Mouse (Mus musculus) ovary, postnatal 36 days (tissue): ENCODE results near the gene Kdm1b.

Experiments
- DNase-seq: peaks from one replicate; pipeline ENCODE4 v3.0.0; 2022; ENCODE audit warnings: low spot score, mixed read lengths

Gene Kdm1b

DNA sequence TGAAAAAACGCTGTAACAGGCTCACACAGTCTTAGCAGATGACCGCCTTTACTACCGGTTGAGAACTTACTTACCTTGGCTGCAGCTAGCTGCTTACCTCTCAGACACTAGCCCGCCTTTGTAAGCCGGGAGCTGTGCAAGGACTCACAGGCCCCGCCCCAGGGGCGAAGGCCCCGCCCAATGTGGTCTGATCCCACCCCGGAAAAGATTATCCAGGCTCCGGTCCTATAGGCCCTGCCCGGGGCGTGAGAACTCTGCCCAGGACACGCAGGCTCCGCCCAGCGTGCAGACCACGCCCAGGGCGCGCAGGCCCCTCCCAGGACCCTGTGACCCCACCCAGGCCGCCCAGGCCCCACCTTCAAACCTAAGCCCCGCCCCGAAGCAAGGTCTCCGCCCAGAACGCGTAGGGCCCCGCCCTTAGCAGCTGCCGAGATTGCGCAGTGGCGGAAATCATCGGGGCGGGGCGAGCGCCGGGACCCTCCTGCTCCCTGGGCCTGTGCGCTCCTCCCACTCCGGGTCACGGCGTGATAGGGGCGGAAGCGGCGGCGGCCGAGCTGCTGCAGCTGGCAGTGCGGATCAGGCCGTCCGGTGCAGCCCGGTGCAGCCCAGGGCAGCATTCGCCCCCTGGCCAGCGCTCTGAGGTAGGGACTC is at the start of gene Kdm1b:
TSS of gene Kdm1b (plus strand) at position 470 of the 651 bp plus-strand sequence.
- peak; percentile 100 for DNase-seq

GRCm38 (mm10) chr13:46997355-46997754 is 45.9 kb upstream of the Kdm1b start:
- no peak for DNase-seq

DNA sequence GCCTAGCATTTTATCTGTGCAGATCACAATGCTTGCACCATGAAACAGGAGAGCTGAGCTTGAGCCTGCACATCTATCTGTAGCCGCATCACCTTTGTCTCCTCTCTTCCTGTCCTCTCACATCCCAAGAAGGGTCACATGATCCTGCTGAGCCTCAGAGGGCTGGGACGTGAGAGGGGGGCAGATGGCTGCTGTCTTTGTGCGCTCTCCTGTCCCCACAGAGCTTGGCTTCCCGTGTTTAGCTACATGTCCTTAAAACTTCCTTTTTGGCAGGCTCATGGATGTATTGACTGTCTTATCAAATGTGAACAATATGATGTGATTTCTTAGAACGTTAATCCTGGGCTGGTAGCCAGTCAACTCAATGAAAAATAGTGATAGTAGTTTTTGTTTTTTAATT is 43.8 kb upstream of the Kdm1b start:
- no peak for DNase-seq

GRCm38 (mm10) chr13:47001590-47001989 is 41.7 kb upstream of the Kdm1b start:
- DNase-seq, result no peak

- DNase-seq, result no peak
These were observed 29.6 kb upstream of the Kdm1b start for GRCm38 (mm10) chr13:47013740-47014139.

DNA sequence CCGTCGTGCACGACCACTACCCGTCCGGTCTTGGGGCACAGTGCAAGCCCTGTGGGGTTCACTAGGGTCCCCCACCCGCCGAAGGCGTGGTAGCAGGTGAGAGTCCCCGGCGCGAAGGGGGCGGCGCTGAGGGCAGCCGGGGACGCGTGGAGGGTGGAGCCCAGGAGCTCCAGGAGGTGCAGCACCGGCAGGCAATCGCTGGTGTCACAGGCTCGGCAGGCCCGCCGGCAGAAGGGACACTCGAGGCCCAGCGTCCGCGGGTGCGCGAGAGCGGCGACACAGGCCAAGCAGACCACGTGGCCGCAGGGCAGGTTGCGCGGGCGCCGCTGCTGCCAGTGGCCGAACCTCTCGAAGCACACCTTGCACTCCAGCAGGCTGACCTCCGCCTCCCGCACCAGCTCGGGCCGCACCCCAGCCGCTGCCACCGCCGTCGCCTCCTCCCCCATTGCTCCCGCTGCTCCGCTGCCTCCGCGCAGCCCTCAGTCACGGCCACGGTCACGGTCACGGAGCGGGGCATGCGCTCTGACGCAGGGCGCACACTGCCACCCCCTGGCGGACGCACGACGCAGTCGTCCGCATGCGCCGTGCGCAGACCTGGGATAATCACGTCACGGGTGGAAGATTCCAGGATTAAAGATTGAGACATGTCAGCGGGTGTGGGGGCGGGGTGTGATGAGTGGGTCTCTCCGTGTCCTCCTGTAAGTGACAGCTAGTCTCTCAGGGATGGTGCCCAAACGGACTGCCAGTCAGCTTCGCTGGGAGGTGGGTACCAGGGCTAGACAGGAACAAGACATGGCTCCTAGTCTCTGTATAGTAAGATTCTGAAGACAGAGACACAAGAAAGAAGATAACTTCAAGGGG is 28.7 kb upstream of the Kdm1b start, which contains the start of gene Nhlrc1:
TSS of gene Nhlrc1 (minus strand) at position 517 of the 861 bp plus-strand sequence.
- peak; percentile 78 for DNase-seq

DNA sequence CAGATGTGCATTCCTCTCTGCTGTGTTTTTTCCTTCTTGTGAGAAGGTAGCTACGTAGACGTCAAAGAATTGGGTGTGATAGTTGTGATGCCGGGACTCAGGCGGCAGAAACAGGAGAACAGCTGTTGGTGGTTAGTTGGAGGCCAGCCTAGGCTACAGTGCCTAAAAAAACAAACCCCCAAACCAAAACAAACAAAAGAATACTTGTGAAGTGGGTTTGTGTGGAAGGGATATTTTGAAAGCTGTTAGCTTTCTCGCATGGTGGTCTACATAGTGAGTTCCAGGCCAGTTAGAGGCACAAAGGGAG is 28.2 kb upstream of the Kdm1b start:
- DNase-seq, result no peak

DNA sequence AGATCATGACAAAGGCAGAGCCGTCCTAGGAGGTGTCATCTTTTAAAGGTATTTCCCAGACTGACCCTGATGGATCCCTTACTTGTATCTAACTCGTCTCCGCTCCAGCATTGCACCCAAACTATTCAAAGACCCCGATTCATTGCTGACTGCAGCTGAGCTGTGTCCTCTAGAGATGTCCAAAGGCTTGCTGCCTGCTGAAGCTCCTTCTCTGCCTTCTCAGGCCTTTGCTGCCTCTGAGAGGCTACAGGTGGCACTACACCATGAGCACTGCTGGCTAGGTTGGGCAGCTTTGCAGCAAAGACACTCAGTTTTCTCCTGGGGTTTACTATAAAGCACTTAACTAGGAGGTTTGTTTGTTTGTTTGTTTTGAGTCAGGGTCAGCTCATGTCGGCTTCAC is 26.0 kb upstream of the Kdm1b start:
- DNase-seq, result peak; percentile 55

GRCm38 (mm10) chr13:47019774-47020173 is 23.5 kb upstream of the Kdm1b start:
- no peak for DNase-seq

- no peak for DNase-seq
These were observed 22.5 kb upstream of the Kdm1b start for GRCm38 (mm10) chr13:47020798-47021197.

DNA sequence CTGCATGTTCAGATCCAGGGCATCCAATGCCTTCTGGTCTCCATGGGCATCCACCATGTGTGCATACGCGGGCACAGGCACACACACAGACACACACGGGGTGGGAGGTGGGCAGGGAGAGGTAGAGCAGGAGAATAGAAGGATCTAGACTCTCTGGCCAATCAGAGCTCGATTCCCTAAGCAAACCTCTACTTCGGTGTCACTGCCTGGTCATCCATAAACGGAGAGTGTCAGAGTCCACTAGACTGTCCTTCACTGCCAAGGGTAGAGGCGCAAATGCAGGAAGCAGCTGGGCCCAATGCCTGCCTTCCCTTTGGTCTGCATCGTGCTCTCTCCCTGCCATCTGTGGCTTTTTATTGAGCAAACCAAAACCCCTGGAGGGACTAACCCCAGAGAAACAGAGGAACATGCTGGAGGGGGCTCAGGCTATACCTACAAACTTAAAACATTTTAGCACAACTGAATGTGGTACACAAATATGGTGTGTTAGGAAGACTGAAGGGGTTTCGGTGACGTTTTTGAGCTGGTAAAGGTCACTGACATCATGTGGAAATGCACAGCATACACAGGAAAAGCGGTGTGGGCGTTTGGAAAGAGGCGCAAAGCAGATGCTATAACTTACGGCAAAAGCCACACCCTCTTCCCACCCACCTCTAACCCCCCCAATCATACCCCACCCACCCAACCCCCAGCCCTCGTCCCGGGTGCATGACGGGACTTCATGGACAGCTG is 12.8 kb upstream of the Kdm1b start:
- no peak for DNase-seq

GRCm38 (mm10) chr13:47033602-47034001 is 9.7 kb upstream of the Kdm1b start:
- no peak for DNase-seq

- DNase-seq, result no peak
These were observed 5.4 kb upstream of the Kdm1b start for GRCm38 (mm10) chr13:47037946-47038345.

DNA sequence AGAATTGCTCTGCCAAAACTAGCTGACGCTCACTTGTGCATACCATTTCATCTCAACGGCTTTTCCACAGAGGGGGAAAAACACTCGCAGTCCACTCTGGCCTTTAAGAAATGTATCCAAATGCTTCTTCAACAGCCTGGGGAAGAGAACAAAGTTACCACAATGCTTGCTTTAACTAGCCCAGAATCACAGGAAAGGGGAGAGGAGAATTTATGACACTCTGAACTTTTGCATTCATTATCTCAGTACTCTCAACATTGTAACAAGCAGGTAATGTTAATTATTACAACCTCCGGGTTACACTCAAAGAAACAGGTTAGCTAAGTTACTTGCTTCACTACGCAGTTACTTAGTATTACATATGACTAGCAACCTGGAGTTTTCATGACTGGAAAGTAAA is 3.2 kb upstream of the Kdm1b start:
- DNase-seq, result no peak

GRCm38 (mm10) chr13:47042024-47042633 is 1.2 kb upstream of the Kdm1b start:
- DNase-seq, result no peak

DNA sequence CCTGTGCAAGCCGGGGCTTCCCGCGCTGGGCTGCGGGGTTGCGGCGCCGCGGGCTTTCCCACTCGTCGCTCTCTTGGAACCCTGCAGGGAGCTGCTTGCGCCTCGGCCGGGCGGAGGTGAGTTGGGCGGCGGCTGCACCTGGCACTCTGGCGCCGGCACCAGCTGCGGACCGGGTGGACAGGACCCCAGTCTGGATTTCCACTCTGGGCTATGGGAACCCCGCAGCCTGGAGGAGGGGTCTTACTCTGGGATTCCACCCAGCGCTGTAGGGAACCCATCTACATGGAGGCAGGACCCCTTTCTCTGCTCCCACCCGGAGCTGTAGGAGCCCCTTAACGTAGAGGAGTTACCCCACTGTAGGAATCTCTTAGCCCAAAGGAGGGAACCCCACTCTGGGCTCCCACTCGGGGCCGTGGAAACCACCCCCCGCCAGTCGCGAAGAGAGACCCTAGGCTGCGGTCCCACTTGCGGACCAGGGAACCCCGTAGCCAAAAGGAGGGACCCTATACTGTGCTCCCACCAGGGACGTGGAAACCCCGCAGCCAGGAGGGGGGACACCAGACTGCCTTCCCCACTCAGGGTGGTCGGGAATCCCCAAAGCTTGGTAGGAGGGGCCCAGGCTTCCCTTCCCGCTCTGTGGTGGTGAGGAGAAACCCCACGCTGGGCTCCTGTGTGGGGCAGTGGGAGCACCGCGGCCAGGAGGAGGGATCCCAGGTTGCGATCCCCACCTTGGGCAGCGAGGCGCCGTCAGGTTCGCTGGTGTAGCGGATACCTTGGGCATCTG is 726 bp downstream of the Kdm1b start:
- peak; percentile 20 for DNase-seq

DNA sequence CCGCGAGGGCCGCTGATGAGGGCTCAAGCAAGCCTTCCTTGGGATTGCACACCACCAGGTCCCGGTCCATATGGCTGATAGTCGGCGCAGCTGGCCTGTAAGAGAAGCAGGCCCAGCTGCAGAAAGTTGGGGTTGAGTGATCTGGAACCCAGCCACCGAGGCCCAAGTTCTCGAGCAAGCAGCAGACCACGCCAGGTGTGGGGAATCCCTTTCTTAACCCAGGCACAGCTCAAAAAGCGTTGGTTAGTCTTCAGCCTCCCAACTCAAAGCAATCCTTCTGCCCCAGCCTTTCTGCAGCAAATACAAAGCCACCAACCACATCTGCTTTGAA is 1.3 kb downstream of the Kdm1b start, which contains the start of gene Tpmt:
TSS of gene Tpmt (minus strand) at position 121 of the 331 bp plus-strand sequence.
- no peak for DNase-seq

GRCm38 (mm10) chr13:47047996-47048395 is 4.7 kb downstream of the Kdm1b start:
- DNase-seq, result no peak

DNA sequence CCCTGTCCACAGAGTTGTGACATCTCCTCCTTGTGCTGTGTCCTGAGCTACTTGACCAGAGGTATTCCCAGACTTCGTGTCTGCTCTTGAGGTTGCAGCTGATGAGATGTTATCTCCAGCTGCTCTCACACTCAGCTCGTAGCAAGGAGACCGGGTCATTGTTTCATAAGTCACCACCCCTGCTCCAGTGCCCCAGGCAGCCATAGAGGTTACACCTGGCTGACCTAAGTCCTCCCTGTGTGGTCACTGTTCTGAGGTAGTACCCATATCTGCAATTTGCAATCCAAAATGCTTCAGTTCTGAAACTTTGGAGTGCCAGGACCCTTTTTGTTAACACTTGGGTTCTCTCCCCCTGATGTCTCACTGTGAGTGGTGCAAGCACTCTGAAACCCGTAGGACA is 6.7 kb downstream of the Kdm1b start:
- DNase-seq, result no peak

DNA sequence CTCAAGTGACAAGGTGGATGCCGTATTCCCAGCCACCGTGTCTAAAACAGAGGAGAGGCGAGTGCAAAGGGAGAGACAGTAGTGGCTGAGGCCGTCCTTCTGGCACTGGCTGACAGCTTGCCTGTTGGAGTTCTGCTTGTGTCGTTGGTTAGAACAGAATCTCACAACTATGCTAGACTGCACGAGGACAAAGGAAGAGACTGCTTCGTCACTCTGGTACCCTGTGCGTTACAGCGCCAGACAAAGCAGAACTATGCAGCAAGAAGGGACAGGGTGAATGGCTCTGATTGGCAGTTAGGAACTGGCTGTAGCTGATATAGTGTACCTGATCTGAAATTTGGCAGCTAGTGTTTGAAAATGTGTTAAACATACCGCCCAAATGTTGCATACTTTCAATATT is 10.7 kb downstream of the Kdm1b start:
- DNase-seq, result no peak

DNA sequence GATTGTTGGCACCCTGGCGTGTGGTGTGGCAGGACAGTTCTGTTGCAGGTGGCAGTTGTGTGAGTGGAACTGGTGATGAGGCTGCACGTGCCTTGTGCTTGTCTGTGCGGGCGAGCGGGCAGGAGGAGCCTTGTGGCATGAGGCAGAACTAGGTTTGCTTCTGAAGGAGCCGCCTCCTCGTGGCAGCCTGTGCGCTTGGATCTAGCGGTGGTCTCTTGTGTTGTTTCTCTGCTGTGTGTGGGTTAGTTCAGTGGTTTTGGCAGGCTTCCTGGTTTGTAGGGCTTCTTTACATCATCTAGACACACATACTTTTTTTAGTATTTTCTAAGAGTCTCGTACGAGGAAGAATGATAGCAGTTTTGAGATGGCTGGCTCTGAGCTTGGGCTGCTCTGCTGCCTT is 12.8 kb downstream of the Kdm1b start:
- DNase-seq, result no peak

- DNase-seq, result no peak
These were observed 13.5 kb downstream of the Kdm1b start for GRCm38 (mm10) chr13:47056781-47057180.
